Mouse (Mus musculus) testis, adult 2 months (tissue): ENCODE data around the gene Fbxo24.

Source experiments
- CTCF ChIP-seq: fragments of 200-500 bp; IDR thresholded peaks from 2 replicates; pipeline ENCODE4 v1.5.1; 2012; ENCODE audit warnings: low read depth, mild to moderate bottlenecking, inconsistent platforms, low read length, moderate library complexity; ENCODE audit not compliant: control insufficient read depth, insufficient read depth, insufficient replicate concordance
- POLR2A ChIP-seq: fragments of 200-500 bp; IDR thresholded peaks from 2 replicates; pipeline ENCODE4 v1.6.1; 2012; ENCODE audit warnings: low read depth, mild to moderate bottlenecking, inconsistent platforms, low read length, moderate library complexity; ENCODE audit not compliant: control insufficient read depth

- no peak for TF ChIP-seq POLR2A
- TF ChIP-seq CTCF = no peak
Observed at GRCm38 (mm10) chr5:137674786-137675185, 46.0 kb upstream of the Fbxo24 start.
